ENCODE assay signal across 8 mouse cellular contexts in genomic region chr9:27109533-27110514, GRCm38 (mm10). TPM values are rescaled to one million over a fixed set of nuclear protein-coding genes. Genes with fewer than 3 reads are reported as not detected.
A peak's percentile ranks its signal among the peaks of the same experiment; 100 is the strongest.
DNase-seq lines count a peak whose midpoint lies in the region; ATAC-seq and TF ChIP-seq lines count a peak whose summit lies in the region.

No protein-coding gene starts in this region.

- no peak overlapping the region for H3K27ac ChIP-seq in CH12.LX (ENCODE audit: insufficient read depth, low read depth)
- peak overlapping the region; percentile 69 for H3K27ac ChIP-seq in limb, embryonic 13.5 days

- no peak overlapping the region for H3K9ac ChIP-seq in CH12.LX (ENCODE audit: insufficient read depth, low read depth)
- no peak overlapping the region for H3K9ac ChIP-seq in limb, embryonic 13.5 days

- ATAC-seq in limb, embryonic 13.5 days (ENCODE audit: low FRiP score, low read depth) = peak; percentile 71
- 0 out of 2 replicates have a peak, but pooled peaks have one; percentile 27 for ATAC-seq in monocyte, adult 5-6 weeks (replicated peaks; ENCODE audit: insufficient number of reproducible peaks, low FRiP score, low TSS enrichment, poor library complexity, severe bottlenecking)
- ATAC-seq in CD4-positive, CD25-positive, alpha-beta regulatory T cell, adult 4 months = no peak

- dilution Hi-C loops in CH12.LX (cut with MboI; ENCODE audit: extremely low pct_ligation_motif_present, extremely low pct_unique_long_range_greater_than_20kb, low sequenced_read_pairs) = no loop called here

- WGBS in limb, embryonic 13.5 days = 58% methylated on average over 22 of the region's 22 CpGs

- no peak for TF ChIP-seq CTCF in CH12.LX (conservative IDR thresholded peaks at IDR 0.05 in 1 of 2, IDR thresholded peaks at IDR 0.05 in 1 of 2; ENCODE audit: low read depth in 2 of 2, low read length in 2 of 2)

- H3K4me1 ChIP-seq in CH12.LX (ENCODE audit: control insufficient read depth in 1 of 2, insufficient read depth in 2 of 2) = peaks cover 3 to 15% of the 10 kb centered on the region in 2 experiments; a peak in 3 of 4 replicates
- H3K4me1 ChIP-seq in limb, embryonic 13.5 days = peaks cover 26% of the 10 kb centered on the region

- DNase-seq in 416B (ENCODE audit: low read depth) (peak; percentile 69), CH12.LX (ENCODE audit: extremely low read depth) (peak; percentile 24)
- DNase-seq in forelimb bud, embryonic 11.5 days (ENCODE audit: low read depth, low spot score) = peak; percentile 24
- DNase-seq in heart, postnatal 36 days = peak; percentile 76 to 77
- DNase-seq in embryo, embryonic 10.5 days (ENCODE audit: low spot score) = no peak

- H3K4me3 ChIP-seq in CH12.LX (replicated peaks in 1 of 3; ENCODE audit: low read depth in 2 of 3, low read length in 2 of 3, poor library complexity in 1 of 3) = no peak overlapping the region
- no peak overlapping the region for H3K4me3 ChIP-seq in limb, embryonic 13.5 days

- no peaks in the 10 kb centered on the region for H3K79me2 ChIP-seq in CH12.LX (replicated peaks; ENCODE audit: control insufficient read depth, extremely low read depth, insufficient read depth, poor library complexity, severe bottlenecking)

- intact Hi-C loops in heart, postnatal 36 days (cut with DNase I) = loop anchor here (2.0 kb wide), 3 partner anchors 25 to 83 kb away; partner anchors contain the start of gene Jam3

- H3K36me3 ChIP-seq in CH12.LX (replicated peaks in 1 of 2; ENCODE audit: control insufficient read depth in 1 of 2, insufficient read depth in 1 of 2, low read length in 1 of 2) = no peaks in the 10 kb centered on the region
- peaks cover 8% of the 10 kb centered on the region for H3K36me3 ChIP-seq in limb, embryonic 13.5 days

- H3K27me3 ChIP-seq in CH12.LX (replicated peaks) = no peaks in the 10 kb centered on the region
- H3K27me3 ChIP-seq in limb, embryonic 13.5 days = no peaks in the 10 kb centered on the region

- no peak for TF ChIP-seq EP300 in CH12.LX (IDR thresholded peaks at IDR 0.05; ENCODE audit: low read length)

- in situ Hi-C loops in CH12.LX (cut with MboI; ENCODE audit: low pct_ligation_motif_present, low pct_unique_long_range_greater_than_20kb, low sequenced_read_pairs) = no loop called here

- H3K4me2 ChIP-seq in CH12.LX (ENCODE audit: insufficient read depth, low read depth, poor library complexity, severe bottlenecking) = no peak overlapping the region
- 0 out of 2 replicates have a peak overlapping the region, but pooled peaks have one; percentile 3 for H3K4me2 ChIP-seq in limb, embryonic 13.5 days (replicated peaks)

- no peak for TF ChIP-seq RAD21 in CH12.LX (IDR thresholded peaks at IDR 0.05; ENCODE audit: low read depth, low read length)

- peaks cover 12% of the 10 kb centered on the region for H3K9me3 ChIP-seq in CH12.LX (replicated peaks; ENCODE audit: low read length)
- no peaks in the 10 kb centered on the region for H3K9me3 ChIP-seq in limb, embryonic 13.5 days

- TF ChIP-seq POLR2A in CH12.LX (IDR thresholded peaks at IDR 0.05; ENCODE audit: low read depth, low read length) = no peak

TF ChIP-seq in CH12.LX, 34 proteins besides CTCF, POLR2A, EP300 and RAD21:
- TF ChIP-seq JUN (IDR thresholded peaks at IDR 0.05; ENCODE audit: insufficient read depth, low read depth, low read length) (no peak), MAX (IDR thresholded peaks at IDR 0.05; ENCODE audit: low read length) (peak; percentile 56; the same call in 1 of the 2 replicates), BHLHE40 (IDR thresholded peaks at IDR 0.05; ENCODE audit: low read depth, low read length) (peak; percentile 25; the same call in 1 of the 2 replicates), UBTF (IDR thresholded peaks at IDR 0.05; ENCODE audit: low read depth, low read length) (no peak), MYC (IDR thresholded peaks at IDR 0.05; ENCODE audit: low read depth, low read length) (0 out of 2 replicates have a peak, but pooled peaks have one; percentile 32)

RNA-seq across cellular contexts. Expression of gene Jam3, which starts 45.4 kb away (rescaled TPM):
- total RNA-seq in CH12.LX (2012; rRNA removed) = 0.13 and 0.17 TPM in 2 replicates
- total RNA-seq in CH12.LX (2014; rRNA removed) = 0.57 and 0.72 TPM in 2 replicates
- polyA plus RNA-seq in CH12.LX (2012; ENCODE audit: insufficient read length, low read depth) = 1.7 and 2.0 TPM in 2 replicates
- 10 to 100 TPM; 14.3 to 18.3 TPM for total RNA-seq in heart, postnatal 36 days (2021)
- 141 and 144 TPM in 2 replicates for polyA plus RNA-seq in limb, embryonic 13.5 days (2015; fragmentation: Nextera tagmentation; extraction: Ambion mirVana)
- total RNA-seq in monocyte, adult 5-6 weeks (2017) = 1.0 TPM in 1 of 3 replicates, not detected in the others
- polyA plus RNA-seq in CD4-positive, CD25-positive, alpha-beta regulatory T cell, adult 4 months (2017; shearing (Covaris generic)) = under 1 TPM; 0.32 to 0.39 TPM
